Mouse (Mus musculus): Measurements from ENCODE around the gene Cd24a. TPM values are rescaled to one million over a fixed set of nuclear protein-coding genes. Genes with fewer than 3 reads are reported as not detected.

Gene Cd24a
- polyA plus RNA-seq (2015; fragmentation: Nextera tagmentation; extraction: Ambion mirVana): 638 and 740 TPM in 2 replicates

GRCm38 (mm10) chr10:43577997-43578331, at the start of gene Cd24a:
Gene Cd24a, plus strand, starts transcription at chr10:43578284.
- Histone ChIP-seq H3K4me3 (replicated peaks) (peak within 1 kb of the TSS; percentile 74), H3K9me3 (replicated peaks) (no peaks in the 10 kb centered on the region), H3K4me1 (peaks cover 23% of the 10 kb centered on the region), H3K27me3 (replicated peaks) (no peaks in the 10 kb centered on the region), H3K36me3 (peaks cover 10% of the 10 kb centered on the region), H3K4me2 (peak within 1 kb of the TSS; percentile 86), H3K27ac (replicated peaks) (peak within 1 kb of the TSS; percentile 98), H3K9ac (replicated peaks) (peak within 1 kb of the TSS; percentile 97)
- ATAC-seq (ENCODE audit: low FRiP score): no peak
- under 1% methylated on average over 6 of the region's 6 CpGs for WGBS

GRCm38 (mm10) chr10:43534382-43534781, 43.7 kb upstream of the Cd24a start:
- 87% methylated on average over 1 of the region's 1 CpGs for WGBS
- no peak for ATAC-seq (ENCODE audit: low FRiP score)
- H3K36me3 ChIP-seq: peaks cover 46% of the 10 kb centered on the region

GRCm38 (mm10) chr10:43537652-43538051, 40.4 kb upstream of the Cd24a start:
- Histone ChIP-seq H3K36me3 (peaks cover 14% of the 10 kb centered on the region), H3K9ac (replicated peaks) (no peak overlapping the region), H3K4me3 (replicated peaks) (no peak overlapping the region), H3K4me1 (peaks cover 23% of the 10 kb centered on the region), H3K27me3 (replicated peaks) (no peaks in the 10 kb centered on the region), H3K27ac (replicated peaks) (no peak overlapping the region), H3K4me2 (no peak overlapping the region), H3K9me3 (replicated peaks) (no peaks in the 10 kb centered on the region)
- WGBS: 96% methylated on average over 7 of the region's 7 CpGs
- no peak for ATAC-seq (ENCODE audit: low FRiP score)

More at GRCm38 (mm10) chr10:43534382-43534781, 43.7 kb upstream of the Cd24a start:
- Histone ChIP-seq H3K9ac (replicated peaks) (no peak overlapping the region), H3K27me3 (replicated peaks) (no peaks in the 10 kb centered on the region), H3K9me3 (replicated peaks) (no peaks in the 10 kb centered on the region), H3K4me2 (no peak overlapping the region), H3K27ac (replicated peaks) (no peak overlapping the region), H3K4me3 (replicated peaks) (no peak overlapping the region), H3K4me1 (peaks cover 9% of the 10 kb centered on the region)

- no peaks in the 10 kb centered on the region for H3K9me3 ChIP-seq (replicated peaks)
- H3K36me3 ChIP-seq: peaks cover 9% of the 10 kb centered on the region; the same call in 1 of the 2 replicates
- no peak overlapping the region for H3K9ac ChIP-seq (replicated peaks)
- H3K4me1 ChIP-seq: peaks cover 23% of the 10 kb centered on the region
- no peak overlapping the region for H3K27ac ChIP-seq (replicated peaks)
- no peaks in the 10 kb centered on the region for H3K27me3 ChIP-seq (replicated peaks)
- no peak for ATAC-seq (ENCODE audit: low FRiP score)
- 88% methylated on average over 5 of the region's 5 CpGs for WGBS
- H3K4me3 ChIP-seq (replicated peaks): no peak overlapping the region
- no peak overlapping the region for H3K4me2 ChIP-seq
These were observed 39.3 kb upstream of the Cd24a start for GRCm38 (mm10) chr10:43538831-43539230.

- Histone ChIP-seq H3K27ac (replicated peaks) (peak overlapping the region; percentile 80), H3K27me3 (replicated peaks) (no peaks in the 10 kb centered on the region), H3K4me3 (replicated peaks) (peak overlapping the region; percentile 85), H3K9ac (replicated peaks) (peak overlapping the region; percentile 88), H3K9me3 (replicated peaks) (no peaks in the 10 kb centered on the region), H3K4me2 (peak overlapping the region; percentile 71), H3K36me3 (peaks cover 9% of the 10 kb centered on the region; the same call in 1 of the 2 replicates), H3K4me1 (peaks cover 23% of the 10 kb centered on the region)
- WGBS: 16% methylated on average over 12 of the region's 12 CpGs
- ATAC-seq (ENCODE audit: low FRiP score): no peak
These were observed 38.3 kb upstream of the Cd24a start for GRCm38 (mm10) chr10:43539746-43540310.

GRCm38 (mm10) chr10:43540442-43541152, 37.5 kb upstream of the Cd24a start, which contains the start of gene 1700021F05Rik:
Gene 1700021F05Rik, minus strand, starts transcription at chr10:43540994.
- H3K27ac ChIP-seq (replicated peaks): peak within 1 kb of the TSS; percentile 80
- H3K36me3 ChIP-seq: peaks cover 9% of the 10 kb centered on the region; the same call in 1 of the 2 replicates
- H3K4me1 ChIP-seq: peaks cover 23% of the 10 kb centered on the region
- H3K9ac ChIP-seq (replicated peaks): peak within 1 kb of the TSS; percentile 88
- peak within 1 kb of the TSS; percentile 71 for H3K4me2 ChIP-seq
- no peaks in the 10 kb centered on the region for H3K27me3 ChIP-seq (replicated peaks)
- peak; percentile 99 for ATAC-seq (ENCODE audit: low FRiP score)
- H3K4me3 ChIP-seq (replicated peaks): peak within 1 kb of the TSS; percentile 85
- WGBS: under 1% methylated on average over 54 of the region's 56 CpGs
- no peaks in the 10 kb centered on the region for H3K9me3 ChIP-seq (replicated peaks)

GRCm38 (mm10) chr10:43541153-43541544, 36.9 kb upstream of the Cd24a start:
- Histone ChIP-seq H3K4me3 (replicated peaks) (peak overlapping the region; percentile 85; the same call in 1 of the 2 replicates), H3K4me2 (peak overlapping the region; percentile 71), H3K9me3 (replicated peaks) (no peaks in the 10 kb centered on the region), H3K4me1 (peaks cover 23% of the 10 kb centered on the region), H3K27ac (replicated peaks) (no peak overlapping the region), H3K27me3 (replicated peaks) (no peaks in the 10 kb centered on the region), H3K36me3 (peaks cover 3% of the 10 kb centered on the region; the same call in 1 of the 2 replicates), H3K9ac (replicated peaks) (no peak overlapping the region)
- WGBS: 44% methylated on average over 8 of the region's 8 CpGs
- 0 out of 2 replicates have a peak, but pooled peaks have one; percentile 17 for ATAC-seq (ENCODE audit: low FRiP score)

GRCm38 (mm10) chr10:43549411-43549810, 28.7 kb upstream of the Cd24a start:
- Histone ChIP-seq H3K4me1 (peaks cover 7% of the 10 kb centered on the region), H3K27ac (replicated peaks) (no peak overlapping the region), H3K27me3 (replicated peaks) (no peaks in the 10 kb centered on the region), H3K4me2 (no peak overlapping the region), H3K9ac (replicated peaks) (no peak overlapping the region), H3K36me3 (no peaks in the 10 kb centered on the region), H3K4me3 (replicated peaks) (no peak overlapping the region), H3K9me3 (replicated peaks) (no peaks in the 10 kb centered on the region)
- WGBS: 69% methylated on average over 5 of the region's 5 CpGs
- ATAC-seq (ENCODE audit: low FRiP score): no peak

GRCm38 (mm10) chr10:43550923-43551322, 27.2 kb upstream of the Cd24a start:
- peak overlapping the region; percentile 18; the same call in 1 of the 2 replicates for H3K27ac ChIP-seq (replicated peaks)

GRCm38 (mm10) chr10:43551388-43551787, 26.7 kb upstream of the Cd24a start:
- 30% methylated on average over 3 of the region's 3 CpGs for WGBS
- H3K36me3 ChIP-seq: no peaks in the 10 kb centered on the region
- peak overlapping the region; percentile 18; the same call in 1 of the 2 replicates for H3K27ac ChIP-seq (replicated peaks)

More at GRCm38 (mm10) chr10:43550923-43551322, 27.2 kb upstream of the Cd24a start:
- 9% methylated on average over 3 of the region's 3 CpGs for WGBS
- H3K27me3 ChIP-seq (replicated peaks): no peaks in the 10 kb centered on the region
- no peaks in the 10 kb centered on the region for H3K9me3 ChIP-seq (replicated peaks)
- H3K4me1 ChIP-seq: peaks cover 7% of the 10 kb centered on the region
- no peak overlapping the region for H3K4me2 ChIP-seq
- H3K4me3 ChIP-seq (replicated peaks): no peak overlapping the region
- ATAC-seq (ENCODE audit: low FRiP score): peak; percentile 28; the same call in 1 of the 2 replicates
- H3K9ac ChIP-seq (replicated peaks): no peak overlapping the region
- no peaks in the 10 kb centered on the region for H3K36me3 ChIP-seq

GRCm38 (mm10) chr10:43557630-43558165, 20.4 kb upstream of the Cd24a start:
- ATAC-seq (ENCODE audit: low FRiP score): no peak
- Histone ChIP-seq H3K27ac (replicated peaks) (no peak overlapping the region), H3K9me3 (replicated peaks) (no peaks in the 10 kb centered on the region), H3K36me3 (no peaks in the 10 kb centered on the region), H3K4me3 (replicated peaks) (no peak overlapping the region), H3K4me2 (no peak overlapping the region), H3K27me3 (replicated peaks) (no peaks in the 10 kb centered on the region), H3K4me1 (no peaks in the 10 kb centered on the region), H3K9ac (replicated peaks) (no peak overlapping the region)
- WGBS: 92% methylated on average over 5 of the region's 5 CpGs

More at GRCm38 (mm10) chr10:43551388-43551787, 26.7 kb upstream of the Cd24a start:
- Histone ChIP-seq H3K9ac (replicated peaks) (no peak overlapping the region), H3K9me3 (replicated peaks) (no peaks in the 10 kb centered on the region), H3K4me3 (replicated peaks) (no peak overlapping the region), H3K4me2 (no peak overlapping the region), H3K4me1 (peaks cover 7% of the 10 kb centered on the region), H3K27me3 (replicated peaks) (no peaks in the 10 kb centered on the region)
- ATAC-seq (ENCODE audit: low FRiP score): peak; percentile 79
